Mouse (Mus musculus): ENCODE results near the gene Fam162a. TPM values are rescaled to one million over a fixed set of nuclear protein-coding genes. Genes with fewer than 3 reads are reported as not detected.
"Not testable (repeated sequence)": the region's sequence is repeated elsewhere in the genome, so short reads cannot be mapped to it uniquely, and the experiment has no call there.

Fam162a gene
- polyA plus RNA-seq (2014; fragmentation: Nextera tagmentation; extraction: Ambion mirVana), result 211 and 230 TPM in 2 replicates

GRCm38 (mm10) chr16:36071450-36072379, at the start of gene Fam162a, which contains the start of gene Ccdc58:
TSS of gene Fam162a (minus strand) at chr16:36071594.
TSS of gene Ccdc58 (plus strand) at chr16:36071685.
- H3K4me3 ChIP-seq (ENCODE audit: low read depth, low read length), result peak within 1 kb of the TSS; percentile 60
- ATAC-seq (ENCODE audit: insufficient read depth, low FRiP score, low TSS enrichment) (peak; percentile 96), DNase-seq (ENCODE audit: low spot score) (peak; percentile 93)
- H3K9ac ChIP-seq (ENCODE audit: low read length), result peak within 1 kb of the TSS; percentile 69
- under 1% methylated on average over 72 of the region's 81 CpGs for WGBS
- peak within 1 kb of the TSS; percentile 53 for H3K4me2 ChIP-seq (ENCODE audit: low read depth)
- peaks cover 14% of the 10 kb centered on the region; the same call in 1 of the 2 replicates for H3K4me1 ChIP-seq (ENCODE audit: control insufficient read depth, insufficient read depth, low read length)
- no peaks in the 10 kb centered on the region for H3K9me3 ChIP-seq (ENCODE audit: control insufficient read depth, low read length)
- H3K36me3 ChIP-seq (ENCODE audit: control insufficient read depth, insufficient read depth, low read length), result no peaks in the 10 kb centered on the region
- peak within 1 kb of the TSS; percentile 88 for H3K27ac ChIP-seq (ENCODE audit: low read depth, low read length)
- no peaks in the 10 kb centered on the region for H3K27me3 ChIP-seq (ENCODE audit: control insufficient read depth, insufficient read depth, low read length)

GRCm38 (mm10) chr16:36115751-36116150, 44.4 kb upstream of the Fam162a start:
- H3K4me2 ChIP-seq (ENCODE audit: low read depth); ATAC-seq (ENCODE audit: insufficient read depth, low FRiP score, low TSS enrichment); H3K9ac ChIP-seq (ENCODE audit: low read length); H3K4me3 ChIP-seq (ENCODE audit: low read depth, low read length); DNase-seq (ENCODE audit: low spot score); H3K4me1 ChIP-seq (ENCODE audit: control insufficient read depth, insufficient read depth, low read length); H3K9me3 ChIP-seq (ENCODE audit: control insufficient read depth, low read length); H3K27ac ChIP-seq (ENCODE audit: low read depth, low read length); H3K27me3 ChIP-seq (ENCODE audit: control insufficient read depth, insufficient read depth, low read length); H3K36me3 ChIP-seq (ENCODE audit: control insufficient read depth, insufficient read depth, low read length): not testable (repeated sequence)
- 89% methylated on average over 6 of the region's 6 CpGs for WGBS

- not testable (repeated sequence) for H3K4me2 ChIP-seq (ENCODE audit: low read depth); H3K27ac ChIP-seq (ENCODE audit: low read depth, low read length); DNase-seq (ENCODE audit: low spot score); H3K9me3 ChIP-seq (ENCODE audit: control insufficient read depth, low read length); H3K4me3 ChIP-seq (ENCODE audit: low read depth, low read length); ATAC-seq (ENCODE audit: insufficient read depth, low FRiP score, low TSS enrichment); H3K9ac ChIP-seq (ENCODE audit: low read length); H3K36me3 ChIP-seq (ENCODE audit: control insufficient read depth, insufficient read depth, low read length); H3K27me3 ChIP-seq (ENCODE audit: control insufficient read depth, insufficient read depth, low read length); H3K4me1 ChIP-seq (ENCODE audit: control insufficient read depth, insufficient read depth, low read length)
These were observed 40.1 kb upstream of the Fam162a start for GRCm38 (mm10) chr16:36111486-36111885.

GRCm38 (mm10) chr16:36102211-36102610, 30.8 kb upstream of the Fam162a start:
- no peaks in the 10 kb centered on the region for H3K4me1 ChIP-seq (ENCODE audit: control insufficient read depth, insufficient read depth, low read length)
- no peak overlapping the region for H3K4me3 ChIP-seq (ENCODE audit: low read depth, low read length)
- H3K9ac ChIP-seq (ENCODE audit: low read length), result no peak overlapping the region
- no peaks in the 10 kb centered on the region for H3K36me3 ChIP-seq (ENCODE audit: control insufficient read depth, insufficient read depth, low read length)
- 93% methylated on average over 1 of the region's 1 CpGs for WGBS
- H3K4me2 ChIP-seq (ENCODE audit: low read depth), result no peak overlapping the region
- no peaks in the 10 kb centered on the region for H3K9me3 ChIP-seq (ENCODE audit: control insufficient read depth, low read length)
- no peaks in the 10 kb centered on the region for H3K27me3 ChIP-seq (ENCODE audit: control insufficient read depth, insufficient read depth, low read length)
- H3K27ac ChIP-seq (ENCODE audit: low read depth, low read length), result no peak overlapping the region
- DNase-seq (ENCODE audit: low spot score) (no peak), ATAC-seq (ENCODE audit: insufficient read depth, low FRiP score, low TSS enrichment) (no peak)

- Histone ChIP-seq H3K4me3 (ENCODE audit: low read depth, low read length) (no peak overlapping the region), H3K4me1 (ENCODE audit: control insufficient read depth, insufficient read depth, low read length) (no peaks in the 10 kb centered on the region), H3K27ac (ENCODE audit: low read depth, low read length) (no peak overlapping the region), H3K9ac (ENCODE audit: low read length) (no peak overlapping the region), H3K27me3 (ENCODE audit: control insufficient read depth, insufficient read depth, low read length) (no peaks in the 10 kb centered on the region), H3K36me3 (ENCODE audit: control insufficient read depth, insufficient read depth, low read length) (no peaks in the 10 kb centered on the region), H3K4me2 (ENCODE audit: low read depth) (no peak overlapping the region), H3K9me3 (ENCODE audit: control insufficient read depth, low read length) (no peaks in the 10 kb centered on the region)
- ATAC-seq (ENCODE audit: insufficient read depth, low FRiP score, low TSS enrichment) (no peak), DNase-seq (ENCODE audit: low spot score) (no peak)
- 78% methylated on average over 1 of the region's 1 CpGs for WGBS
These were observed 30.1 kb upstream of the Fam162a start for GRCm38 (mm10) chr16:36101526-36101925.

GRCm38 (mm10) chr16:36097813-36098499, 26.6 kb upstream of the Fam162a start:
- 92% methylated on average over 12 of the region's 12 CpGs for WGBS
- H3K27me3 ChIP-seq (ENCODE audit: control insufficient read depth, insufficient read depth, low read length); H3K9ac ChIP-seq (ENCODE audit: low read length); H3K4me1 ChIP-seq (ENCODE audit: control insufficient read depth, insufficient read depth, low read length); H3K36me3 ChIP-seq (ENCODE audit: control insufficient read depth, insufficient read depth, low read length); ATAC-seq (ENCODE audit: insufficient read depth, low FRiP score, low TSS enrichment); H3K4me3 ChIP-seq (ENCODE audit: low read depth, low read length); H3K27ac ChIP-seq (ENCODE audit: low read depth, low read length); H3K9me3 ChIP-seq (ENCODE audit: control insufficient read depth, low read length); H3K4me2 ChIP-seq (ENCODE audit: low read depth); DNase-seq (ENCODE audit: low spot score): not testable (repeated sequence)

GRCm38 (mm10) chr16:36094079-36094478, 22.7 kb upstream of the Fam162a start:
- Histone ChIP-seq H3K9ac (ENCODE audit: low read length) (no peak overlapping the region), H3K4me2 (ENCODE audit: low read depth) (no peak overlapping the region), H3K36me3 (ENCODE audit: control insufficient read depth, insufficient read depth, low read length) (no peaks in the 10 kb centered on the region), H3K4me3 (ENCODE audit: low read depth, low read length) (no peak overlapping the region), H3K27ac (ENCODE audit: low read depth, low read length) (no peak overlapping the region), H3K27me3 (ENCODE audit: control insufficient read depth, insufficient read depth, low read length) (no peaks in the 10 kb centered on the region), H3K4me1 (ENCODE audit: control insufficient read depth, insufficient read depth, low read length) (no peaks in the 10 kb centered on the region), H3K9me3 (ENCODE audit: control insufficient read depth, low read length) (no peaks in the 10 kb centered on the region)
- ATAC-seq (ENCODE audit: insufficient read depth, low FRiP score, low TSS enrichment) (no peak), DNase-seq (ENCODE audit: low spot score) (no peak)
- 92% methylated on average over 3 of the region's 3 CpGs for WGBS

GRCm38 (mm10) chr16:36090785-36091509, 19.6 kb upstream of the Fam162a start:
- ATAC-seq (ENCODE audit: insufficient read depth, low FRiP score, low TSS enrichment), result no peak
- H3K36me3 ChIP-seq (ENCODE audit: control insufficient read depth, insufficient read depth, low read length), result peaks cover 2% of the 10 kb centered on the region; the same call in 1 of the 2 replicates
- 89% methylated on average over 11 of the region's 11 CpGs for WGBS

More at GRCm38 (mm10) chr16:36090785-36091509, 19.6 kb upstream of the Fam162a start:
- Histone ChIP-seq H3K4me2 (ENCODE audit: low read depth) (no peak overlapping the region), H3K4me3 (ENCODE audit: low read depth, low read length) (no peak overlapping the region), H3K27me3 (ENCODE audit: control insufficient read depth, insufficient read depth, low read length) (no peaks in the 10 kb centered on the region), H3K27ac (ENCODE audit: low read depth, low read length) (no peak overlapping the region), H3K9me3 (ENCODE audit: control insufficient read depth, low read length) (no peaks in the 10 kb centered on the region), H3K4me1 (ENCODE audit: control insufficient read depth, insufficient read depth, low read length) (no peaks in the 10 kb centered on the region), H3K9ac (ENCODE audit: low read length) (no peak overlapping the region)
- no peak for DNase-seq (ENCODE audit: low spot score)
